Mouse (Mus musculus): ENCODE measurements around the gene Grb10. TPM values are rescaled to one million over a fixed set of nuclear protein-coding genes. Genes with fewer than 3 reads are reported as not detected.

Grb10 gene
- polyA plus RNA-seq, 1 experiment from 2014 or later = 142 TPM

- WGBS = 29% methylated on average over 11 of the region's 11 CpGs
- Histone ChIP-seq H3K9me3 (replicated peaks; ENCODE audit: low read length) (no peaks in the 10 kb centered on the region), H3K4me2 (ENCODE audit: low read length) (no peak overlapping the region), H3K4me3 (replicated peaks; ENCODE audit: low read depth, low read length) (no peak overlapping the region), H3K27ac (no peak overlapping the region), H3K4me1 (replicated peaks; ENCODE audit: insufficient read depth, low read length) (no peaks in the 10 kb centered on the region), H3K36me3 (ENCODE audit: insufficient read depth, low read length) (no peaks in the 10 kb centered on the region), H3K27me3 (ENCODE audit: insufficient read depth, low read length) (no peaks in the 10 kb centered on the region), H3K9ac (ENCODE audit: low read depth, low read length) (no peak overlapping the region)
- ATAC-seq (replicated peaks; ENCODE audit: low FRiP score, low read depth) (no peak), DNase-seq (ENCODE audit: low spot score) (no peak)
- no peak for TF ChIP-seq CTCF (IDR thresholded peaks at IDR 0.05; ENCODE audit: low read depth)
These were observed 153.8 kb downstream of the Grb10 start for GRCm38 (mm10) chr11:11884533-11885245.

- H3K4me2 ChIP-seq (ENCODE audit: low read length) = no peak overlapping the region
- no peaks in the 10 kb centered on the region for H3K27me3 ChIP-seq (ENCODE audit: insufficient read depth, low read length)
- H3K36me3 ChIP-seq (ENCODE audit: insufficient read depth, low read length) = no peaks in the 10 kb centered on the region
- TF ChIP-seq CTCF (IDR thresholded peaks at IDR 0.05; ENCODE audit: low read depth) = no peak
- peaks cover 10% of the 10 kb centered on the region for H3K4me1 ChIP-seq (replicated peaks; ENCODE audit: insufficient read depth, low read length)
- no peak overlapping the region for H3K9ac ChIP-seq (ENCODE audit: low read depth, low read length)
- H3K9me3 ChIP-seq (replicated peaks; ENCODE audit: low read length) = no peaks in the 10 kb centered on the region
- DNase-seq (ENCODE audit: low spot score) (no peak), ATAC-seq (replicated peaks; ENCODE audit: low FRiP score, low read depth) (no peak)
- no peak overlapping the region for H3K27ac ChIP-seq
- no peak overlapping the region for H3K4me3 ChIP-seq (replicated peaks; ENCODE audit: low read depth, low read length)
- 49% methylated on average over 1 of the region's 1 CpGs for WGBS
These were observed 156.7 kb downstream of the Grb10 start for GRCm38 (mm10) chr11:11881783-11882155.

- WGBS = 64% methylated on average over 13 of the region's 13 CpGs
- Histone ChIP-seq H3K4me1 (replicated peaks; ENCODE audit: insufficient read depth, low read length) (peaks cover 10% of the 10 kb centered on the region), H3K9me3 (replicated peaks; ENCODE audit: low read length) (no peaks in the 10 kb centered on the region), H3K4me3 (replicated peaks; ENCODE audit: low read depth, low read length) (no peak overlapping the region), H3K4me2 (ENCODE audit: low read length) (no peak overlapping the region), H3K36me3 (ENCODE audit: insufficient read depth, low read length) (no peaks in the 10 kb centered on the region), H3K27ac (no peak overlapping the region), H3K27me3 (ENCODE audit: insufficient read depth, low read length) (no peaks in the 10 kb centered on the region), H3K9ac (ENCODE audit: low read depth, low read length) (no peak overlapping the region)
- ATAC-seq (replicated peaks; ENCODE audit: low FRiP score, low read depth) (no peak), DNase-seq (ENCODE audit: low spot score) (no peak)
- no peak for TF ChIP-seq CTCF (IDR thresholded peaks at IDR 0.05; ENCODE audit: low read depth)
These were observed 157.3 kb downstream of the Grb10 start for GRCm38 (mm10) chr11:11881026-11881782.

Other genes with a start within 250 kb of the Grb10 start
- 27.8 and 31.8 TPM in 2 replicates for gene Fignl1, start 229.7 kb downstream of the Grb10 start, polyA plus RNA-seq (2015; fragmentation: Nextera tagmentation; extraction: Ambion mirVana)
- 14.2 and 17.4 TPM in 2 replicates for gene Ddc, start 140.5 kb downstream of the Grb10 start, polyA plus RNA-seq (2015; fragmentation: Nextera tagmentation; extraction: Ambion mirVana)